Mouse (Mus musculus) hematopoietic stem cell, adult 5-6 weeks (primary cell): ENCODE data around the gene Arhgdia. TPM values are rescaled to one million over a fixed set of nuclear protein-coding genes. Genes with fewer than 3 reads are reported as not detected.
"Not testable (repeated sequence)": the region's sequence is repeated elsewhere in the genome, so short reads cannot be mapped to it uniquely, and the experiment has no call there.

Experiments
- ATAC-seq, 2 experiments: fragments of 125-278 bp in 1 of 2; replicated peaks in 1 of 2; 2 replicates each; pipeline ENCODE4 v1.8.0; 2016 to 2017; ENCODE audit warnings: inconsistent platforms in 2 of 2, mild to moderate bottlenecking in 2 of 2, moderate number of reproducible peaks in 2 of 2, low read depth in 1 of 2, moderate TSS enrichment in 1 of 2; ENCODE audit not compliant: low FRiP score in 2 of 2, poor library complexity in 2 of 2, severe bottlenecking in 2 of 2, insufficient read depth in 1 of 2, low TSS enrichment in 1 of 2
- total RNA-seq: library from RNA; stranded (forward); fragments of 172-1452, 232-1000 nt; gene quantifications from 2 replicates; pipeline ENCODE4 v1.2.3, GENCODE M21; 2017

Gene Arhgdia
- total RNA-seq, 1 experiment from 2014 or later, result 120 TPM

GRCm38 (mm10) chr11:120572752-120573584 lies 8.5 kb downstream of the Arhgdia start, which contains the start of gene P4hb:
TSS of gene P4hb (minus strand) at chr11:120573253.
- peak; percentile 84 to 89 for ATAC-seq

- no peak for ATAC-seq
These were observed 9.0 kb downstream of the Arhgdia start for GRCm38 (mm10) chr11:120572417-120572751.

GRCm38 (mm10) chr11:120571754-120572416 lies 9.5 kb downstream of the Arhgdia start:
- no peak for ATAC-seq

GRCm38 (mm10) chr11:120571122-120571521 lies 10.3 kb downstream of the Arhgdia start:
- no peak; a peak in 1 of 4 replicates for ATAC-seq

GRCm38 (mm10) chr11:120568324-120568723 lies 13.1 kb downstream of the Arhgdia start:
- no peak for ATAC-seq

GRCm38 (mm10) chr11:120565114-120565513 lies 16.3 kb downstream of the Arhgdia start:
- ATAC-seq, result no peak

- no peak for ATAC-seq
These were observed 18.5 kb downstream of the Arhgdia start for GRCm38 (mm10) chr11:120562949-120563348.

GRCm38 (mm10) chr11:120560952-120561728 lies 20.3 kb downstream of the Arhgdia start:
- no peak for ATAC-seq

- not testable (repeated sequence) for ATAC-seq
These were observed 22.6 kb downstream of the Arhgdia start for GRCm38 (mm10) chr11:120558843-120559242.

GRCm38 (mm10) chr11:120555260-120555659 lies 26.2 kb downstream of the Arhgdia start:
- no peak for ATAC-seq

- ATAC-seq, result no peak
These were observed 26.6 kb downstream of the Arhgdia start for GRCm38 (mm10) chr11:120554834-120555233.

GRCm38 (mm10) chr11:120552736-120553135 lies 28.7 kb downstream of the Arhgdia start:
- no peak for ATAC-seq

GRCm38 (mm10) chr11:120550810-120551440 lies 30.5 kb downstream of the Arhgdia start, which contains the start of gene Ppp1r27:
TSS of gene Ppp1r27 (minus strand) at chr11:120551132.
- no peak for ATAC-seq

- no peak for ATAC-seq
These were observed 31.2 kb downstream of the Arhgdia start for GRCm38 (mm10) chr11:120549986-120550809.

- peak; percentile 55 to 66; a peak in 3 of 4 replicates for ATAC-seq
These were observed 32.1 kb downstream of the Arhgdia start, which contains the start of gene Mcrip1 for GRCm38 (mm10) chr11:120549168-120549945. TSS of gene Mcrip1 (minus strand) at chr11:120549727.

- ATAC-seq, result no peak
These were observed 32.6 kb downstream of the Arhgdia start for GRCm38 (mm10) chr11:120548786-120549167.
